Mouse (Mus musculus) ES-Bruce4 (cell line): ENCODE results near the gene Ube2h. TPM values are rescaled to one million over a fixed set of nuclear protein-coding genes. Genes with fewer than 3 reads are reported as not detected.

ENCODE experiments used
- H3K27ac ChIP-seq: 2 replicates; pipeline ENCODE4 v1.5.1; 2012; ENCODE audit warnings: low read length, inconsistent platforms; ENCODE audit not compliant: insufficient read depth
- H3K27me3 ChIP-seq: 2 replicates; pipeline ENCODE4 v1.6.1; 2012; ENCODE audit warnings: mild to moderate bottlenecking, low read length, inconsistent platforms; ENCODE audit not compliant: control insufficient read depth, poor library complexity, insufficient read depth, severe bottlenecking
- H3K36me3 ChIP-seq: 2 replicates; pipeline ENCODE4 v1.6.1; 2012; ENCODE audit warnings: inconsistent platforms, mild to moderate bottlenecking, low read length, moderate library complexity; ENCODE audit not compliant: control insufficient read depth, poor library complexity, insufficient read depth, severe bottlenecking
- H3K4me1 ChIP-seq: one replicate; pipeline ENCODE4 v1.8.1; 2011; ENCODE audit warnings: low read length; ENCODE audit not compliant: control insufficient read depth, insufficient read depth
- H3K4me3 ChIP-seq: 2 replicates; pipeline ENCODE4 v1.5.1; 2011; ENCODE audit warnings: low read depth, mild to moderate bottlenecking, low read length
- H3K9ac ChIP-seq: 2 replicates; pipeline ENCODE4 v1.6.1; 2012; ENCODE audit warnings: low read depth, mild to moderate bottlenecking, inconsistent platforms; ENCODE audit not compliant: poor library complexity, severe bottlenecking
- H3K9me3 ChIP-seq: replicated peaks from 2 replicates; pipeline ENCODE4 v1.6.1; 2012; ENCODE audit warnings: mild to moderate bottlenecking, low read length, inconsistent platforms; ENCODE audit not compliant: control insufficient read depth, poor library complexity, insufficient read depth, severe bottlenecking
- CTCF ChIP-seq: IDR thresholded peaks from one replicate; pipeline ENCODE4 v1.8.1; 2011; ENCODE audit warnings: low read depth, low read length
- EP300 ChIP-seq: IDR thresholded peaks from 2 replicates; pipeline ENCODE4 v1.6.1; 2011; ENCODE audit warnings: low read depth, low read length; ENCODE audit not compliant: insufficient read depth
- POLR2A ChIP-seq: IDR thresholded peaks from one replicate; pipeline ENCODE4 v1.8.1; 2011; ENCODE audit warnings: low read length; ENCODE audit not compliant: insufficient read depth
- polyA plus RNA-seq: library from polyadenylated mRNA; stranded (reverse); fragments of >200 nt; gene quantifications from 2 replicates; pipeline ENCODE4 v1.2.4, GENCODE M21; 2011; ENCODE audit warnings: low read depth; ENCODE audit not compliant: missing spikeins, insufficient read depth, insufficient read length

Ube2h gene
- polyA plus RNA-seq, 1 experiment, result 64.6 TPM

GRCm38 (mm10) chr6:30302781-30303631 lies 1.3 kb downstream of the Ube2h start:
- Histone ChIP-seq H3K9ac (peak overlapping the region; percentile 89), H3K27ac (no peak overlapping the region), H3K9me3 (no peaks in the 10 kb centered on the region), H3K4me3 (peak overlapping the region; percentile 60), H3K4me1 (no peaks in the 10 kb centered on the region), H3K27me3 (no peaks in the 10 kb centered on the region), H3K36me3 (no peaks in the 10 kb centered on the region)
- no peak for TF ChIP-seq CTCF

- H3K4me3 ChIP-seq, result no peak overlapping the region
- H3K4me1 ChIP-seq, result no peaks in the 10 kb centered on the region
- no peaks in the 10 kb centered on the region for H3K27me3 ChIP-seq
- H3K36me3 ChIP-seq, result peaks cover 3% of the 10 kb centered on the region; the same call in 1 of the 2 replicates
- H3K9ac ChIP-seq, result no peak overlapping the region
- no peaks in the 10 kb centered on the region for H3K9me3 ChIP-seq
- TF ChIP-seq EP300 (no peak), CTCF (no peak), POLR2A (no peak)
- H3K27ac ChIP-seq, result no peak overlapping the region
These were observed 2.2 kb downstream of the Ube2h start for GRCm38 (mm10) chr6:30302156-30302555.

GRCm38 (mm10) chr6:30300901-30301300 lies 3.4 kb downstream of the Ube2h start:
- 0 out of 2 replicates have a peak overlapping the region, but pooled peaks have one; percentile 0 for H3K9ac ChIP-seq
- peak overlapping the region; percentile 24; the same call in 1 of the 2 replicates for H3K4me3 ChIP-seq
- no peaks in the 10 kb centered on the region for H3K9me3 ChIP-seq
- TF ChIP-seq POLR2A (no peak), EP300 (no peak), CTCF (no peak)
- H3K27me3 ChIP-seq, result no peaks in the 10 kb centered on the region
- H3K36me3 ChIP-seq, result peaks cover 5% of the 10 kb centered on the region; the same call in 1 of the 2 replicates
- H3K4me1 ChIP-seq, result no peaks in the 10 kb centered on the region
- H3K27ac ChIP-seq, result peak overlapping the region; percentile 86

GRCm38 (mm10) chr6:30300372-30300771 lies 4.0 kb downstream of the Ube2h start:
- Histone ChIP-seq H3K9ac (no peak overlapping the region), H3K4me1 (no peaks in the 10 kb centered on the region), H3K36me3 (peaks cover 5% of the 10 kb centered on the region; the same call in 1 of the 2 replicates), H3K27me3 (no peaks in the 10 kb centered on the region), H3K4me3 (peak overlapping the region; percentile 24; the same call in 1 of the 2 replicates), H3K9me3 (no peaks in the 10 kb centered on the region), H3K27ac (peak overlapping the region; percentile 86)
- TF ChIP-seq EP300 (peak; percentile 73; the same call in 1 of the 2 replicates), CTCF (no peak)

GRCm38 (mm10) chr6:30299683-30300082 lies 4.7 kb downstream of the Ube2h start:
- H3K27ac ChIP-seq, result no peak overlapping the region
- no peak overlapping the region for H3K9ac ChIP-seq
- peaks cover 5% of the 10 kb centered on the region; the same call in 1 of the 2 replicates for H3K36me3 ChIP-seq
- no peak overlapping the region for H3K4me3 ChIP-seq
- H3K4me1 ChIP-seq, result no peaks in the 10 kb centered on the region
- TF ChIP-seq EP300, result no peak
- no peaks in the 10 kb centered on the region for H3K9me3 ChIP-seq
- no peaks in the 10 kb centered on the region for H3K27me3 ChIP-seq

- Histone ChIP-seq H3K9me3 (no peaks in the 10 kb centered on the region), H3K27ac (no peak overlapping the region), H3K36me3 (peaks cover 5% of the 10 kb centered on the region; the same call in 1 of the 2 replicates), H3K4me1 (no peaks in the 10 kb centered on the region), H3K9ac (no peak overlapping the region), H3K27me3 (no peaks in the 10 kb centered on the region), H3K4me3 (no peak overlapping the region)
- TF ChIP-seq CTCF, result no peak
- no peak for TF ChIP-seq EP300
- TF ChIP-seq POLR2A, result no peak
These were observed 5.2 kb downstream of the Ube2h start for GRCm38 (mm10) chr6:30299116-30299515.
